Mouse (Mus musculus) liver, embryonic 11.5 days (tissue): ENCODE measurements at regions not wholly inside any gene's neighbourhood (a gene's known extent, or its start where the extent isn't known, plus 50 kb on each side); places are given as distances from the start of the nearest gene placed in this dataset.
A peak's percentile ranks its signal among the peaks of the same experiment; 100 is the strongest.

Source experiments
- ATAC-seq: fragments of 200-750 bp; cut with Nextera tagmentation; replicated peaks from 2 replicates; pipeline ENCODE4 v1.8.0; 2017; ENCODE audit warnings: moderate number of reproducible peaks, mild to moderate bottlenecking, moderate TSS enrichment, moderate library complexity; ENCODE audit not compliant: low FRiP score
- DNase-seq: peaks from one replicate; pipeline ENCODE4 v3.0.0-alpha.2; 2017; ENCODE audit warnings: low spot score
- H3K27ac ChIP-seq: fragments of 300-500 bp; sonication (generic); 2 replicates; pipeline ENCODE4 v1.5.1; 2014; ENCODE audit warnings: mild to moderate bottlenecking, low read depth, low read length, control low read depth
- H3K27me3 ChIP-seq: fragments of 300-500 bp; sonication (generic); replicated peaks from 2 replicates; pipeline ENCODE4 v1.6.1; 2014; ENCODE audit warnings: low read length, mixed read lengths; ENCODE audit not compliant: control insufficient read depth, insufficient read depth
- H3K36me3 ChIP-seq: fragments of 300-500 bp; sonication (generic); 2 replicates; pipeline ENCODE4 v1.6.1; 2014; ENCODE audit warnings: mild to moderate bottlenecking, low read length, moderate library complexity, mixed read lengths; ENCODE audit not compliant: control insufficient read depth, insufficient read depth
- H3K4me1 ChIP-seq: fragments of 300-500 bp; sonication (generic); replicated peaks from 2 replicates; pipeline ENCODE4 v1.6.1; 2014; ENCODE audit warnings: low read length, mixed read lengths; ENCODE audit not compliant: control insufficient read depth, insufficient read depth
- H3K4me2 ChIP-seq: fragments of 300-500 bp; sonication (generic); 2 replicates; pipeline ENCODE4 v1.6.1; 2014; ENCODE audit warnings: mild to moderate bottlenecking, control low read depth, moderate library complexity
- H3K4me3 ChIP-seq: fragments of 300-500 bp; sonication (generic); 2 replicates; pipeline ENCODE4 v1.5.1; 2014; ENCODE audit warnings: low read depth, low read length, control low read depth
- H3K9ac ChIP-seq: fragments of 300-500 bp; sonication (generic); 2 replicates; pipeline ENCODE4 v1.6.1; 2014; ENCODE audit warnings: low read depth, low read length, control low read depth
- H3K9me3 ChIP-seq: fragments of 300-500 bp; sonication (generic); 2 replicates; pipeline ENCODE4 v1.6.1; 2016; ENCODE audit warnings: low read length, inconsistent platforms, mixed read lengths; ENCODE audit not compliant: control insufficient read depth
- WGBS: fragments of 180-500 bp; shearing (Covaris S2); extraction: QIAGEN DNeasy Blood & Tissue Kit; methylation state at CpG from one replicate; pipeline ENCODE4 v1.1.7; 2014; 5-methylcytosine and 5-hydroxymethylcytosine counted together

DNA sequence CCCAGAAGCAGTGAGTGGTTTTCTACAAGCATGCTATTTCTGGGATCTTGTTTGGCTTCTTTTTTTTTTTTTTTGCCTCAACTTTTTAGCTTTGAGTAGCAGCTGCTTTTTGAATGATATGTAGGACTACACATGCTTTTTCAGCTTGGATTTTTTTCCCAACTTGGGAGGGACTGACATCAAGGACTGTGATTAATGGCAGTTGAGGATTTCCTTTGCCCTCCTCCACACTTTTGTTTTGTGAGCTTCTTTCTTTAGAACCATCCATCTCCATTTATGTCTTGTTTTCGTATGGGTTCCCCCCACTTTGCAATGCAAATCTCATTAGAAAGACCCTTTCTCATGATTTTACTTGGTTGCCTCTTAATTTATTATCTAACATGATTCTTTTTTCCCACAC lies 352.3 kb upstream of the Jag1 start:
- H3K36me3 ChIP-seq: no peaks in the 10 kb centered on the region

GRCm38 (mm10) chr2:137457061-137457753 lies 340.8 kb upstream of the Jag1 start:
- 70% methylated on average over 4 of the region's 4 CpGs for WGBS
- H3K36me3 ChIP-seq: no peaks in the 10 kb centered on the region
- no peak for DNase-seq

More for the DNA sequence above, 352.3 kb upstream of the Jag1 start:
- H3K27ac ChIP-seq: no peak overlapping the region
- ATAC-seq: no peak
- H3K4me1 ChIP-seq: no peaks in the 10 kb centered on the region
- no peaks in the 10 kb centered on the region for H3K27me3 ChIP-seq
- H3K4me2 ChIP-seq: no peak overlapping the region
- no peak overlapping the region for H3K4me3 ChIP-seq
- no peak for DNase-seq
- H3K9me3 ChIP-seq: no peaks in the 10 kb centered on the region
- H3K9ac ChIP-seq: no peak overlapping the region
- WGBS: 68% methylated on average over 1 of the region's 1 CpGs

DNA sequence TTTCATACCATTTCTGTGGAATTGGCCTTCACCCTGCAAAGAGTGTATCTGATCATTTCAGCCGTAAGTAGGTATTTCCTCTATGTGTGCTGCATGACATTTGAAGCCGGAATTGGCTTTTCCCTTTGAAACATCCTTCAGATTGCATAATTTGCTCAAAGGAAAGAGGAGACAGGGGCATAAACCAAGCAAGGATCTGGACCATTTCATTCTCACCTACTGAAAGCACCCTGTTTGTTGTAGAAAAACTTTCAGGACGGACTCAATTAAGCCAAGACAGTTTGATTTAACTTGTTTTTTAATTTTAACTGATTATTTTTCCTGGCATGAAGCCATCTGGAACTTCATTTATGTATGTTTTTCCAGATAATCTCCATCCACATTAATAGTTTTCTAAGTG lies 340.0 kb upstream of the Jag1 start:
- Histone ChIP-seq H3K27me3 (no peaks in the 10 kb centered on the region), H3K9ac (no peak overlapping the region), H3K27ac (no peak overlapping the region), H3K4me1 (no peaks in the 10 kb centered on the region), H3K9me3 (no peaks in the 10 kb centered on the region), H3K4me3 (no peak overlapping the region), H3K4me2 (no peak overlapping the region), H3K36me3 (no peaks in the 10 kb centered on the region)
- ATAC-seq: no peak
- no peak for DNase-seq
- 59% methylated on average over 3 of the region's 3 CpGs for WGBS

More at GRCm38 (mm10) chr2:137457061-137457753, 340.8 kb upstream of the Jag1 start:
- H3K27me3 ChIP-seq: no peaks in the 10 kb centered on the region
- H3K4me2 ChIP-seq: no peak overlapping the region
- H3K9ac ChIP-seq: no peak overlapping the region
- H3K9me3 ChIP-seq: no peaks in the 10 kb centered on the region
- no peak overlapping the region for H3K27ac ChIP-seq
- ATAC-seq: no peak
- H3K4me1 ChIP-seq: no peaks in the 10 kb centered on the region
- H3K4me3 ChIP-seq: no peak overlapping the region

GRCm38 (mm10) chr2:137446919-137447318 lies 330.5 kb upstream of the Jag1 start:
- DNase-seq (no peak), ATAC-seq (no peak)
- H3K27ac ChIP-seq: no peak overlapping the region
- no peaks in the 10 kb centered on the region for H3K36me3 ChIP-seq
- H3K4me3 ChIP-seq: no peak overlapping the region
- 79% methylated on average over 7 of the region's 7 CpGs for WGBS
- no peaks in the 10 kb centered on the region for H3K27me3 ChIP-seq
- no peaks in the 10 kb centered on the region for H3K9me3 ChIP-seq
- no peak overlapping the region for H3K9ac ChIP-seq
- H3K4me1 ChIP-seq: no peaks in the 10 kb centered on the region
- H3K4me2 ChIP-seq: no peak overlapping the region

GRCm38 (mm10) chr2:137437741-137438140 lies 321.3 kb upstream of the Jag1 start:
- 68% methylated on average over 5 of the region's 5 CpGs for WGBS

DNA sequence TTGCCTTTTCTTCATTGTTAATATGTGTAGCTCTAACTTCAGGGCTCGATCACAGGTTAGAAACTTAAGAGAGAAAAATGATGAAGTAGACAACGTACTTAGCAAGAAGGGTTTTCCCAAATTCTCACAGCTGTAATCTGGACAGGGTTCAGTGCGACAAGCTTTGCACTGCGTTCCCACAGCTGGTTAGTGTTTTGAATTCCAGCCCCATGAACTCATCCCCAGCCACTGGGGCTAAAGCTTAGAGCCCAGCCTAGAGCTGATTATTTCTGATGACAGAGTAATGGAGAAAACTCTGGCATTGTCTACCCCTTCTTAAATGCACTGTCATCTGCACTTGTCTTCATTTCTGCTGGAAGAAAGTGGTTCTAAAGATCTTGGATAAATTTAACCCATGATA lies 319.7 kb upstream of the Jag1 start:
- ATAC-seq: no peak

More at GRCm38 (mm10) chr2:137437741-137438140, 321.3 kb upstream of the Jag1 start:
- Histone ChIP-seq H3K27ac (no peak overlapping the region), H3K4me3 (no peak overlapping the region), H3K9ac (no peak overlapping the region), H3K27me3 (no peaks in the 10 kb centered on the region), H3K36me3 (no peaks in the 10 kb centered on the region), H3K9me3 (no peaks in the 10 kb centered on the region), H3K4me1 (no peaks in the 10 kb centered on the region), H3K4me2 (no peak overlapping the region)
- DNase-seq (no peak), ATAC-seq (no peak)

DNA sequence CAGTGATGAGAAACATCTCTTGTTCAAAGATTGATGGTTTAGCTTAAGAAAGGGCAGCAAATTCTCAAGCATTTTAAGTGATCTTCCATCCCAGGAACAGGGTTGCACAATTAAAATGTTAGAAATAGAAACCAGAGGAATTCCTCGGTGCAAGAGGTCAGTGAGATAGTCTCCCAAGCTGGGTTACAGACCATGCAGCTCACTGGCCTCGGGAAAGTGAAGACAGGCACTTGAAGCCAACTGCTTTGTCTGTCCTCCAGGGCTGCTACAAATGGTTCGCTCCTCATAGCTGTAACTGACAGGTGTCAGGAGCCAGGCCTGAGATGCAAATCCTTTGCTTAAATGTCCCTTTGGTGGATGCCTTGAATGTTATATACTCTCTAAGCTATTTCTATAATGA lies 306.2 kb upstream of the Jag1 start:
- 53% methylated on average over 3 of the region's 3 CpGs for WGBS

More for the DNA sequence above, 319.7 kb upstream of the Jag1 start:
- Histone ChIP-seq H3K9me3 (no peaks in the 10 kb centered on the region), H3K27me3 (no peaks in the 10 kb centered on the region), H3K9ac (no peak overlapping the region), H3K4me3 (no peak overlapping the region), H3K4me1 (no peaks in the 10 kb centered on the region), H3K36me3 (no peaks in the 10 kb centered on the region), H3K4me2 (no peak overlapping the region), H3K27ac (no peak overlapping the region)
- 57% methylated on average over 4 of the region's 4 CpGs for WGBS
- no peak for DNase-seq

GRCm38 (mm10) chr2:137419678-137420077 lies 303.2 kb upstream of the Jag1 start:
- Histone ChIP-seq H3K9me3 (no peaks in the 10 kb centered on the region), H3K27ac (no peak overlapping the region), H3K4me3 (no peak overlapping the region), H3K27me3 (no peaks in the 10 kb centered on the region), H3K9ac (no peak overlapping the region), H3K36me3 (no peaks in the 10 kb centered on the region), H3K4me1 (no peaks in the 10 kb centered on the region), H3K4me2 (no peak overlapping the region)
- WGBS: 41% methylated on average over 4 of the region's 4 CpGs
- peak; percentile 62 for ATAC-seq
- DNase-seq: no peak

More for the DNA sequence above, 306.2 kb upstream of the Jag1 start:
- ATAC-seq (no peak), DNase-seq (no peak)
- Histone ChIP-seq H3K36me3 (no peaks in the 10 kb centered on the region), H3K27me3 (no peaks in the 10 kb centered on the region), H3K27ac (no peak overlapping the region), H3K4me2 (no peak overlapping the region), H3K9ac (no peak overlapping the region), H3K4me1 (no peaks in the 10 kb centered on the region), H3K4me3 (no peak overlapping the region), H3K9me3 (no peaks in the 10 kb centered on the region)

DNA sequence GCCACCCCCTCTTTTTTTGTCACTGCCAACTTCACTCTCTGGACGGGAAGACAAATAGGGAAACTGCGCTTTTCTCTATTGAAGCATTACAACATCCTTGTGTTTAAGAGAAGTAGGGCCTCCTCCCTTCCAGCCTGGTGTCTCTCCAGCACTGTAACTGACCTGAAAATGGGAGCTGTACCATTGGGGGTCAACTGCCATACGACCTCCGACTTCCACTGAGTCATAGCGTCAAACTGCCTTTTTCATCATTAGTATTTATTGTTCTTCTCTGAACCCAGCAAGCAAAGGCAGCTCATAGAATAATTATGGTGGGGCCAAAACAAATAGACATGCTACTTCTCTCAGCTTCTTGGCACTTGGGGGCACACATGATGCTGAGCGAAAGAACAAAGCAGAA lies 301.2 kb upstream of the Jag1 start:
- no peak for ATAC-seq
- no peaks in the 10 kb centered on the region for H3K4me1 ChIP-seq
- no peak overlapping the region for H3K27ac ChIP-seq
- no peak overlapping the region for H3K9ac ChIP-seq
- H3K4me3 ChIP-seq: no peak overlapping the region
- no peaks in the 10 kb centered on the region for H3K27me3 ChIP-seq
- H3K4me2 ChIP-seq: no peak overlapping the region
- 85% methylated on average over 6 of the region's 6 CpGs for WGBS
- H3K36me3 ChIP-seq: no peaks in the 10 kb centered on the region
- no peak for DNase-seq
- H3K9me3 ChIP-seq: no peaks in the 10 kb centered on the region
